Mouse (Mus musculus) adrenal gland, postnatal 25 days (tissue): ENCODE results near the gene Rspry1. TPM values are rescaled to one million over a fixed set of nuclear protein-coding genes. Genes with fewer than 3 reads are reported as not detected.
A peak's percentile ranks its signal among the peaks of the same experiment; 100 is the strongest.

Source experiments
- DNase-seq: peaks from one replicate; pipeline ENCODE4 v3.0.0; 2021; ENCODE audit warnings: mixed read lengths
- long read RNA-seq: library from polyadenylated mRNA; stranded (forward); transcript quantifications from one replicate; pipeline ENCODE4 v2.0.0, GENCODE M21; 2021
- total RNA-seq: library from RNA; stranded (reverse); gene quantifications from 2 replicates; pipeline ENCODE4 v1.2.3, GENCODE M21; 2021

Gene Rspry1
- 22.6 and 23.0 TPM in 2 replicates for total RNA-seq
- long read RNA-seq, transcript Rspry1-206 (1 exons, 3,181 nt) = minor isoform, 8 of 59 reads
- long read RNA-seq, transcript Rspry1-201 (15 exons, 3,852 nt) = major isoform, 39 of 59 reads
- long read RNA-seq, partial matches to known transcripts = 4 of 59 reads
- long read RNA-seq, other reads (novel, unspliced or antisense) = 5 of 59 reads

- peak; percentile 97 for DNase-seq
Measured at GRCm38 (mm10) chr8:94601607-94602385, at the start of gene Rspry1, which contains the start of gene Fam192a. Gene Rspry1 (plus strand): TSS chr8:94601937. Gene Fam192a (minus strand): TSS chr8:94601997.

DNA sequence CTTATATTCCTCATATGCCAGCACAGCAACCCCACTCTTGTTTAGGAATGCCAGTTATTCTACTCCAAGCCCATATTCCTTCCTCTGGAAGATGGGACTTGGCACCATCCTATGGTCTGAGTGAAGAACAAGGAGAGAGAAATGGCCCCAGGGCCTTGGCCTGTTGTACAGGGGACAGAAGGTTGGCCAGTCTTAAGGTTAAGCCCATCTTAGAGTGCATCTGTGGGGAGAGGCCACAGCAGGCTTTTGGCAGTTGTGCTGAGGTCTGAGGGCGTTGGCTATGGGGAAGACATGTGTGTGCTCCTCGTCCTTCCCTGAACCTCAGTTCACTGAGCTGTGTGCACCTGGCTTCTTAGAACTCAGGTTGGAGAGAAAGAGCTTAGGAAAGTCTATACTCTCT is 49.0 kb upstream of the Rspry1 start:
- DNase-seq = no peak

- peak; percentile 65 for DNase-seq
Measured at GRCm38 (mm10) chr8:94557281-94557680, 44.5 kb upstream of the Rspry1 start.

GRCm38 (mm10) chr8:94561256-94561655 is 40.5 kb upstream of the Rspry1 start:
- DNase-seq = no peak

DNA sequence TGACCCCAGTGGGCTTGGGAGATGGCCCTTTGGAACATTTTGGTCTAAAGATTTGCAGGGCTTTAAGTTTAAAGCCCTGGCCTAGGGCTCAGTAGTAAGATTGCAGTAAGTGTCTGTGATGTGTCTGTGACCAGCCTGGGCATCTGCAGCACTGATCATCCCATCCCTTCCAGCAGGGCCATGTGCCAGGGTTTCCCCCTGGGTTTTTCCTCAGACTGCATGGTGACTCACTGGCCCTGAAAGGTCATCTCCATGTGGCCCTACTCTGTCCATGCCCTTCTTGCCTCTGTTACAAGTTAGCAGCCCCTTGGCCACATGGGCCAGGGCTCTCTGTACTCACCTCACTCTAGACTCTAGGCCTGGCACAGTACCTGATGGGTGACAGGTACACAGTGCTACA is 37.3 kb upstream of the Rspry1 start:
- DNase-seq = peak; percentile 57

GRCm38 (mm10) chr8:94566033-94566432 is 35.7 kb upstream of the Rspry1 start:
- no peak for DNase-seq

- DNase-seq = no peak
Measured at GRCm38 (mm10) chr8:94566446-94567158, 35.1 kb upstream of the Rspry1 start.

GRCm38 (mm10) chr8:94567159-94567849 is 34.4 kb upstream of the Rspry1 start:
- no peak for DNase-seq

DNA sequence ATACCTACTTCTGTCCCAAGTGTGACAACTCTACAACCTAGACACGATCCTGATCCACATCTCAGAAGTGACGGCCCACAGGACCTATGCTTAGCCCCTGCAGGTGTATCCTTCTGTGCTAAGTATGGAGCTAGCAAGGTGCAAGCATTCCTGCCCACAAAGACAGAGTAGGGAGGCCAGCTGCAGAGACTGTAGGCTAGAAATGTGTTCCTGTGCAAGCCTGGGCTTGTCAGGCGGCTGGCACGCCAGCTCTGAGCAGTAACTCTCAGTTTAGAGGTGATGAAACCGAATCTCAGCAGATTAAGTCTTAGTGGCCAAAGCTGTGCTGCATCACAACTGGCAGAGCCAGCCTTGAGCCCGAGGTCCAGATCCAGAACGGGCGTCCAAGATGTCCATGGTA is 33.6 kb upstream of the Rspry1 start:
- DNase-seq = no peak

GRCm38 (mm10) chr8:94569419-94569818 is 32.3 kb upstream of the Rspry1 start:
- DNase-seq = no peak

- DNase-seq = no peak
Measured at GRCm38 (mm10) chr8:94571896-94572295, 29.8 kb upstream of the Rspry1 start.

DNA sequence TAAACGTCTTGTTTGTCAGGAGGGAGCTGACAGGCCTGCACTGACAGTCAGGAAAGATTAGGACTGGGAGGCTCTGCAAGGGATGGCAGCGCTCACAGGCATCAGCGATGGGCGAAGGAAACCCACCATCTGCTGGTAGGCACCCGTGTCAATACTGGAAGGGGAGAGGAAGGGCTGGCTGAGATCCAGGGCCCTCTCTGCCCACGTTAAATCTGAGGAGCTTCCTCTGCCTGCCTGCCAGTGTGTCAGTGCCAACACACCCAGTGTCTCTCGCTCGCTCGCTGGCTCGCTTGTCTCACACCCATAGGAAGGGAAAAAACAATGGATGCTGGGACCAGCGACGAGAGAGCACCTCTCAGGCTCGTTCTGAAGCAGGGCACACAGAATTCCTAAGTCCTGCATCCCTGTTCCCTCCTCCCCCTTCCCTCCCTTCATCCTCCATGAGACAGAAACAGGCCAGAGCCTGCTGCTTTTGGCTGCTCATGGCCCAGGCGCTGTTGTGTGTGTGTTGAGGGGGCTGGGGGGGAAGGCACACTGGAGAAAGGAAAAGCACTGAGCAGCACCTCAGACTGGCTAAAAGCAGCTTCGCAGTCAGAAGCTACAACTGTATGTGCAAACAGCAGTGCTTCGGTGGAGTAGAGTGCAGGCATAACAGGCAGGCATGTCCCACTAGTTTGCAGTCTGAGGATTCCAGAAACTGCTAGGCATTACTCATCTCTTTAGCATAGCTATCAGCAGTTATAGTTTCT is 27.4 kb upstream of the Rspry1 start:
- peak; percentile 32 for DNase-seq

- no peak for DNase-seq
Measured at GRCm38 (mm10) chr8:94575148-94575547, 26.6 kb upstream of the Rspry1 start.

DNA sequence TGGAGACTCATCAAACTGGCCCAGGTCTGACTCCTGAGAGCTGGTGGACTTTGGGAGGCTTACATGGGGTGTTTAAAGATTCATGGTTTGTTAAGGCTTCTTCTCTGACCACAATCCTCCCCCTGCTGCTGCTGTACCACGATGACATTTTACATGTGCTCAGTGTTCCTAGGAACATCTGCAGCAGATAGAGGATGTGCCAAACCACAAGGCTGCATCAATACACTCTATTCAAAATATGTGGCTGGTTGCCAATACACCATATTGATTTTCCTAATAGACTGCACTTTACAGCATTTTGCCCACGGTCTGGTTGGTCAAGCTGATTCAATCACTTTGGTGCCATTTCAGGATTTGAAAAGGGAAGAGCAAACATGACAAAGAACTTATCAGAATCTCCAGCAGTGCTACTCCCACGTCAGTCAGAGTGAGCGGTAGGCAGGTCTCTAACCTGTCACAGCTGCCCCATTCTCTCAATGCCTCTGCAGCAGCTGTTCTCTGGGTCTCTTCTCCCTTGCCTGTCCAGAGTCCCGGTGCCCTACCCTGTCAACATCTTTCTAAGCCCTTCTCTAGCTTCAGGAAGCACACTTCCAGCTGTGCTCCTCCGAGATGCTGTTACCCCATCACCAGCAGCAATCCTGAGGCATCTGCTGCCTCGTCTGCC is 19.8 kb upstream of the Rspry1 start:
- no peak for DNase-seq

DNA sequence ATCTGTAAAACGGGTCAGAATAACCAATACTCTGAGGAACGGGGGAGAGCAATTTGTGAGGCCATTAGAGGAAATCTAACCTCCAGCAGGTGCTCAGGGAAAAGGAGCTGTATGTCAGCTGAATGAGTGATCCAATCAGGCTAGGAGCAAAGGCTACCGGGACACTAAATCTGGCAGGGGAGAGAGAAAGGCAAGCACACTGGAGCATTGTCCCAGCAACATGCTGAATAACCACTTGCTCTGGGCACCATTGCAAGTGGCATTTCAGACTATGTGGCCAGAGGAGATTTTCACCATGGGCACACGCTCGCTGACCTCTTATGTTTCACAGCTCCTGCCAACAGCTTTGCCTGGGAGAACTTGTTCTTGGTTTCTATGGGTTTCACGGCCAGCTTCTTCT is 19.2 kb upstream of the Rspry1 start:
- no peak for DNase-seq

GRCm38 (mm10) chr8:94584238-94584817 is 17.4 kb upstream of the Rspry1 start:
- DNase-seq = peak; percentile 23

- no peak for DNase-seq
Measured at GRCm38 (mm10) chr8:94591691-94592090, 10.0 kb upstream of the Rspry1 start.

DNA sequence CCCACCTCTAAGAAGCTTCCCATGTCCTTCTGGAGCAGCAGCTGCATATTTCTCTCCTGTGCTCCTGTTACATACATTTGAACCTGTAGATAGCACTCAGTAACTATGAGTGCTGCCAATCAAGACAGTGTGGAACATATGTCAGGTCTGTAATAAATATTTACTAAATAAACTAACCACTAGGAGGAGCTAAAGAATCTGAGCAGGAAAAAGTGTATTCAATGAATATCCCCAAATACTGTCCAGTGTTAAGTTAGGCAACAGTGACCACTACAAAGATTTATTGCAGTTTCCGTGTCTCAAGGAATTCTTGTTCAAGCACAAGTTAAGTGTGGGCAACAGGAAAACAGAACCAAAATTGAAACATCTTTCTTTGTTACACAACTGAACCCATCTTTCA is 7.5 kb upstream of the Rspry1 start:
- DNase-seq = no peak

- DNase-seq = no peak
Measured at GRCm38 (mm10) chr8:94600478-94600877, 1.3 kb upstream of the Rspry1 start.

DNA sequence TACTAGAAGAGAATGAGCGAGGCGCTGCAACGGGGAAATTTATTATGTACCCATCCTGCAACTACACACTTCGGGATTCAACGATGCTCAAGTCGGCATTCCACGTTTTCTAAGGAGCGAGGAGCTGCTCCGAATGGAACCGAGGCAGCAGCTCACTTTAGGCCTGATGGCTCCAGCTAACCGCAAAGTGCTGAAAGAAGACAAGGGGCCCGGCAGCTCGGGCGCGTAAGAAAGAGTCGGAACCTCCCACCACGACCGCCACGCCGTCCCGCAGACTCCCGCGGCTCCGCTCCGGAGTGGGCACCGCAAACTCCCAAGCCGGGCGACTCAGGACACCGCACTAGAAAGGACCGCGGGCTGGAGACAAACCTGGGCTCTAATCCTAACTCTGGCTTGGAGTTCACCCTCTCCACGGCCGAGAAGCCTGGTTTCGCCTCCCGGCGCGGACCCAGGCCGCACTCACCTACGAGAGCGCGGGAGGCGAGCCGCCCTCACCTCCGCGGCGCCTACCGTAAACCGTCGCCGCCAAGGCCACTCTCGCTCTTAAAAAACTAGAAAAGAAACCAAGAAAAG is 617 bp upstream of the Rspry1 start:
- peak; percentile 20 for DNase-seq
